Mouse (Mus musculus) adrenal gland, postnatal 36 days (tissue): ENCODE data around the gene Ubxn6. TPM values are rescaled to one million over a fixed set of nuclear protein-coding genes. Genes with fewer than 3 reads are reported as not detected.

Experiments
- DNase-seq, 2 experiments: peaks; one replicate each; pipeline ENCODE4 v3.0.0; 2021; ENCODE audit warnings: mixed read lengths in 1 of 2
- total RNA-seq, 2 experiments: library from RNA; stranded (reverse); gene quantifications; 2 replicates each; pipeline ENCODE4 v1.2.3; 2021

Gene Ubxn6
- total RNA-seq, 2 experiments from 2014 or later: 73.3 to 86.1 TPM

DNA sequence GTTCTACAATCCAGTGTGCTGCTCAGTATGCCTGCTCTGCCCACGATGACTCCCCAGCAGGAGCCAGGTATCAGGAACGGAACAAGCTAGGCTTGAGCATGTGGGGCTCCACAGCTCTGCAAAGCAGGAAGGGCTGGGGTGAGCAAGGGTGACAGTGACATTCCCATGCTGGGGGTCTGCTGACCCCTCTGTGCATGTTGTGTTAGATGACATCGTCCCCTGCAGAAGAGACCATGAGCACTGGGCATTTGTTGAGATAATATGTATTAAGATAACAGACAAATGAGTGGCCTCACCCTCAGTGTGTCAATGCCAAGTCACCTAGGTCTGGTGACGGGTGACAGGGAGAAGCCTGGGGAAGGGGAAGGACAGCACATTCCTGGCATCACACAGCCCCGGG, 49.9 kb downstream of the Ubxn6 start:
- no peak for DNase-seq

DNA sequence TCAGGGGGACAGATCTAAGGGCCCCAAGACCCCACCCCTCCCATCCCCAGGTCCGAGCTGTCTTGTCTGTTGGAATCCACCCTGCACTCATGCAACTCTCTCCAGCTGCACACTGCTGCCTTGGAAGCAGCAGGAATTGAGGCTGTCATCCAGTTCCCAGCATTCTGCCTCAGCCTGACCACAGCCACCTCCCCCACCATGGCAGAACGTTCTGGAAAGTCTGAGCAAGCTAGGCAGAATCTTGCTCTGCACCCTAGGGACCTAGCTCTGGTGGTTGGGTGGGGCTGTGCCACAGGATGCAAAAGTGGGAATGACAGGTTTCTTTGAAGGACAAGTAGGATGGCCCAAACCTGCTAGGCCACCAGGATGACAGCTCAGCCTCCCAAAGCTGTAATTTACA, 50.4 kb downstream of the Ubxn6 start:
- no peak for DNase-seq

DNA sequence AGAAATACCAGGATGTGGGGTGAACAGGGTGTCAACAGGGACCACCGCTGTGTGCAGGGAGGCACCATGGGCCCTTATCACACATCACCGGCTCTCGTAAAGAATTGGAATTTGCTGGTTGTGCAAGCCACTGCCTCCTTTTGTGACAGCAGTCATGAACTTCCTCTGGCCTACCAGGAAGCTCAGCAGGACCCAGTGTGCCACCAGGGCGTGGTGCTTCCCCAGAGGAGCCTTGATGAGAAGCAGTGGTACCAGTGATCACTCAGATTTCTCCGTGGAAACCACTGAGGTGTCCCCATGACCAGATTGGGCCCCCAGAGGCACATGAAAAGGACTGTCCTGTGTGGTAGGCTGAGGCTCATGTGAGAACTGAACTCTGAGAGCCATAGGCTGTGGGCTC, 51.4 kb downstream of the Ubxn6 start:
- DNase-seq: no peak

DNA sequence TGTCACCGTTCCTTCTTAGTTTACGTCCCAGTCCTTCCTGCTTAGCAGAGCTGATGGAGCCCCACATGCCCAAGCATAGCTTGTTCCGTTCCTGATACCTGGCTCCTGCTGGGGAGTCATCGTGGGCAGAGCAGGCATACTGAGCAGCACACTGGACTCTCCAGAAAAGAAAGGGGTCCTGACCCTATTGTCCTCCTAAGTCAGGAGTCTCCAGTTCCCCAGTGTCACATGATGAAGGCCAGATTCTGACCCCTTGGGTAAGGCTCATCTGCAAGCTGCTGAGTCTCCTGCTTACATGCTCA, 51.9 kb downstream of the Ubxn6 start:
- DNase-seq: no peak

DNA sequence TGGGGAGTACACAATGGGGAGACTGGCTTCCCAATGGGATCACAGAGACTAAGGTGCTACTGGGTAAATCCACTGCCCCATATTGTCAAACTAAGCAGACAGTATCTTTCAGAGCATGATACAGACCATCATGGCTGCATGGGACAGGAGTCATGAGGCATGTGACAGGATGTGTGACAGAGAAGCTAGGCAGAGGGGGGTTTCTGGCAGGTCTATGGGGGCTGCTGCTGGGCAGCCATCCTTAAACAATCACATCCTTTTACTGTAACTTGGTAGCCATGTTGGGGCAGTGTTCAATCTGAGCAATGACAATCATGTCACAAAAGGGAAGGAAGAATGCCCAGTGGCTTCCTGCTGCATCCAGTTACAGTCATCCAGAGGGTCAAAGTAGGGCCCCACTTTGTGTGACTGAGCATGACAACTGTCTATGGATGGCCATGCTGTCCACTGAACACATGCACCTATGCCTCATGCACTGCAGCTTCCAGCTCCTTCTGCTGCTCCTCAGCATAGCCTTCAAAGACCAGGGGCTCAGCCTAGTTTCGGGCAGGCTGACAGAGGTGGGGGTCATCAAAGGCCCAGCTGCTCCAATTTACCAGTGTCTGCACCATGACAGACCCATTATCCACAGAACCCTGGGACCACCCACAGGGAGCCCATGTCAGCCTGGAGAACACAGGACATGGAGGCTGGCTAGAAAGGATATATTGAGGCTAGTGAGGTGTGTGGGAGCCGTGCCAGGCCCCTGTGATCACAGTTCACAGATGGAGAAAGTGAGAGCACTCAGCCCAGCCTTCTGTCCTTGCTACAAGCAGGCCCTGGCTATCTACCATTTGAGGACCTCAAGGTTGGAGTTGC, 52.5 kb downstream of the Ubxn6 start:
- no peak for DNase-seq

DNA sequence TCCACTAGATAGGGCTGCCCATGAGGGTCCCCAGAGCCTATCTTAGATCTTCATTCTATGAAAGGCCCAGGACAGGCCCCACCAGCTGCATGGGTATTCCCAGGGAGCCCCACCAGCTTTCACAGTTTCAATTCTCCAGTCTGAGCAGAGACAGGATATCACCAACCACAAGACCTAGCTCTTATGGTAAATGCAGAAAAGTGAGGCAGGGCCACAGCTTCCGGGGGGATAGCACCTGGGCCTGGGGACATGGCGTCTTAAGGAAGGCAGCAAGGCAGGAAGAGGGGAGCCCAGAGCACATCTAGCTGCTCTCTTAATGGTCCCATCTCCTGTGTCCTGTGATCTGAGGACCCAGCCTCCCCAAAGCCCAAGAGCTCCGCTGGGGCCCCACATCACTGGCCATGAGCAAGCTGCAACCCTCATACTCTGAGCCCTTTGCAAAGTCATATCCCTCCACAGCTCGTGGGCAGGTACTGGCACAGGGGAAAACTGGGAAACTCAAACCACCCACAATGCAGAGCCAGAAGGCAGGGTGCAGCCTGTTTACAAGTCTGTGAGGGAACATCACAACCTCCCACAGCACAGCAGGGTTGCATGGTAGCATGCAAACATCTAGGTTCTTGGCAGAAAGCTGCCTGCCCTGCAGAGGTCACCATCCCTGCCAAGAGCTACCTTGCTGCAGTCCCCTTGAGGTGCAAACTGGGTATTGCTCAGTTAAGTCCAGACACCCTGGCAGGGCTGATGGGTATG, 53.5 kb downstream of the Ubxn6 start:
- no peak for DNase-seq

DNA sequence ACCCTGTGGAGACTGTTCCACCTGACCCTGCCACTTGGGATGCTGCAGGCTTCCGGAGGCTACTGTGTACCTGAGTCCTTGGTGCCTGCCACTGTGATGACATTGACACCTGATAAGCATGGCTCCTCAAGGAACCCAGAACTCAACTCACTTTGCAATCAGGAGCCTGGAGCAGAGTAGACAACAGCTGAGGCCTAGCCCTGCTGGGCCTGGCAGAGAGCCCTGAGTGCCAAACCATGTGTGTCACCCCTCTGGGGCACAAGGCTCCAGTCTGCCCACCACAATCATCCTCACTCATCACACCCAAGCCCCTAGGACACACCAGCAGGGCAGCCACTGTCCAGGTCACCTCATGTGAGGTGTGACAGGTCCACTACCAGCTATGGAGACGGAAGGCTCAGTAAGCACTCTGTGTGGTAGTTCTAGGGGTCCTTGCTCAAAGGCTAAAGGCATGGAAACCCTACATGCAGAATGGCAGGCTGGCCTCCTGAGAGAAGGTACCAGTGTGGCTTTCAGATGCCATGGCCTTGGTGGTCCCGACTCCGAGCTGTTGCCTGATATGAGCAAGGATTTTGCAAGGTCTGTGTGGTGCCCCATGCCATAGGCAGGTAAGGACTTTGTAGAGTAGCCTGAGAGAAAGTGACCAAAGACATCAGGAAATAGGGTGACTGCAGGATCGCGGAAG, 54.3 kb downstream of the Ubxn6 start:
- DNase-seq: no peak

DNA sequence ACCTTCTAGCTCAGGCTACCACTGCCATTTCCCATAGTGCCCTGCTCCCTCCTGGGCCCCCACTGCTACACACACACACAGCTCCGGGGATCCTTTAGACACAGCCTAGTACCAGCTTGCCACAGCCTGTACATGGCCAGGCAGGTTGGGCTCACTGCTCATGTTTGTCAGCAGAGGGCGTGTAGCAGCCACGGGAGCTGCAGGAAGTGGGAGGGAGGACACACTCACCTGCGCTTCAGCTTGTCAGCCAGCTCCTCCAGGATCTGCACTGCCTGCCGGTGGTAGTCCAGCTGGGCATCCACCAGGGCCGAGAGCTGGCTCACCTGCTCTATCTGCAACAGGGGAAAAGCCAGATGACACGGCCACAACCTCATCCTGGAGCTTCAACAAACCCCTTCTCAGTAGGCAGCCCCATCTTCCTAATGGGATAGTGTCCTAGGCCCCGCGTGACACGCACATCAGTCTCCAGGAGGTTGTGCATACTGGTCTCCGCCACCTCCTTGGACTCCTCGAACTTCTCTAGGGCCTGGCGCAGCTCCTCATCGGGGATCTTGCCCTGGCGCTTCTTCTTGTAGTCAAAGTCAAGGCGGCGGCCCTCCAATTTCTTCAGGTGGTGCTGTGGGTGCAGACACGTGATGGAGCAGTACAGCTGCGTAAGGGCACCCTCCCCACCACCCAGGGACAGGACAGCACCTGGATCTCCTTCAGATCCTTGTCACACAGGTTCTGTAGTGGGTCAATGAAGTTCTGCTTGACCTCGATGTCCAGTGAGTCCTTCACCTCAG, 56.3 kb downstream of the Ubxn6 start:
- peak; percentile 66 to 76 for DNase-seq

DNA sequence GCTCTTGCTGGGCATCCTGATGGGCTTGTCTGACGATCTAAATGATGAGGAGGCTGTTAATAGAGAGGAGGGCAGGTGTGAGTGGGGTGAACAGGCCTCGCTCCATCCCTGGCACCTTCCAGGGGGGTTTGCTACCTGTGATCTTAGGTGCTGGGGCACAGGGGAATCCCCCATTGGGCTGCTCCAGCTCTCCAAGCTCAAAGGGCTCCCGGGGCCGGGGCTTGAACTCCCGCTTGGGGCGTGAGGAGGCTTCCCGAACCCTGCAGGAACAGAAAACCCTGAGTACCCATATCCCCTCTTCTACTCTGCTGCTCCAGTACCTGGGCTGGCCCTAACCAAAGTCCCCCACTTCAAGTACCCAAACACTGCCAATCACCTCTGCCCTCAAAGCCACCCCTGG, 57.0 kb downstream of the Ubxn6 start:
- no peak for DNase-seq

Other genes starting within 250 kb of the Ubxn6 start
- gene Zfp119a, start 196.1 kb downstream of the Ubxn6 start, total RNA-seq: 1 to 10 TPM; 6.6 to 8.4 TPM
- gene Zfp959, start 182.9 kb downstream of the Ubxn6 start, total RNA-seq: 1 to 10 TPM; 5.1 to 6.5 TPM
- gene Zfp119b, start 125.5 kb downstream of the Ubxn6 start, total RNA-seq: 1 to 10 TPM; 3.3 to 4.0 TPM
- 1 to 10 TPM; 1.1 to 1.5 TPM for gene Ebi3, start 122.4 kb downstream of the Ubxn6 start, total RNA-seq
- 10 to 100 TPM; 13.1 to 15.8 TPM for gene Yju2, start 115.9 kb downstream of the Ubxn6 start, total RNA-seq
- gene Shd, start 104.6 kb downstream of the Ubxn6 start, total RNA-seq: under 1 TPM; 0.50 to 0.99 TPM
- 1 to 10 TPM; 1.1 to 1.3 TPM for gene Fsd1, start 88.5 kb downstream of the Ubxn6 start, total RNA-seq
- gene Stap2, start 69.4 kb downstream of the Ubxn6 start, total RNA-seq: 1 to 10 TPM; 5.1 to 7.6 TPM
- 100 to 1,000 TPM in 1 of 2 experiments, 10 to 100 TPM in 1; 79.6 to 104 TPM for gene Mpnd, start 69.3 kb downstream of the Ubxn6 start, total RNA-seq
- 10 to 100 TPM; 49.0 to 49.7 TPM for gene Sh3gl1, start 38.4 kb downstream of the Ubxn6 start, total RNA-seq
- gene Chaf1a, start 34.6 kb downstream of the Ubxn6 start, total RNA-seq: 1 to 10 TPM; 3.5 to 4.7 TPM
- gene Hdgfl2, start 4.6 kb upstream of the Ubxn6 start, total RNA-seq: 10 to 100 TPM; 59.9 to 62.0 TPM
- gene Plin4, start 34.8 kb upstream of the Ubxn6 start, total RNA-seq: 10 to 100 TPM; 75.1 to 86.5 TPM
- gene Plin5, start 42.6 kb upstream of the Ubxn6 start, total RNA-seq: 10 to 100 TPM; 36.7 to 62.1 TPM
- 10 to 100 TPM; 15.5 to 31.3 TPM for gene Lrg1, start 47.0 kb upstream of the Ubxn6 start, total RNA-seq
- 10 to 100 TPM in 1 of 2 experiments, 1 to 10 TPM in 1; 6.4 to 10.0 TPM for gene Sema6b, start 65.3 kb upstream of the Ubxn6 start, total RNA-seq
- gene Tnfaip8l1, start 87.4 kb upstream of the Ubxn6 start, total RNA-seq: 1 to 10 TPM; 3.9 to 4.0 TPM
- 10 to 100 TPM; 60.0 to 61.1 TPM for gene Mydgf, start 108.9 kb upstream of the Ubxn6 start, total RNA-seq
- 10 to 100 TPM; 35.5 to 41.0 TPM for gene Dpp9, start 143.9 kb upstream of the Ubxn6 start, total RNA-seq
- gene Fem1a, start 181.8 kb upstream of the Ubxn6 start, total RNA-seq: 10 to 100 TPM; 28.7 to 30.8 TPM
- gene Ticam1, start 201.8 kb upstream of the Ubxn6 start, total RNA-seq: 10 to 100 TPM; 21.1 to 23.1 TPM
- gene Plin3, start 217.8 kb upstream of the Ubxn6 start, total RNA-seq: 100 to 1,000 TPM in 1 of 2 experiments, 10 to 100 TPM in 1; 51.4 to 106 TPM
- gene Arrdc5, start 225.3 kb upstream of the Ubxn6 start, total RNA-seq: not detected
- 1 to 10 TPM; 5.9 to 9.4 TPM for gene Uhrf1, start 228.3 kb upstream of the Ubxn6 start, total RNA-seq